Mouse (Mus musculus) heart, adult 18-20 months (tissue): ENCODE results near the gene Catsper2. TPM values are rescaled to one million over a fixed set of nuclear protein-coding genes. Genes with fewer than 3 reads are reported as not detected.

Source experiments
- DNase-seq, 2 experiments: peaks; one replicate each; pipeline ENCODE4 v3.0.0; 2021 to 2022; ENCODE audit warnings: mixed read lengths in 1 of 2
- long read RNA-seq, 2 experiments: library from polyadenylated mRNA; stranded (forward); transcript quantifications; one replicate each; pipeline ENCODE4 v2.0.0; 2021
- total RNA-seq, 2 experiments: library from RNA; stranded (reverse); gene quantifications; 2 replicates each; pipeline ENCODE4 v1.2.3; 2021

The Catsper2 gene
- 1 to 10 TPM; 3.1 to 4.4 TPM for total RNA-seq
- long read RNA-seq, experiment 1, partial matches to known transcripts: 1 of 4 reads
- long read RNA-seq, experiment 1, other reads (novel, unspliced or antisense): 3 of 4 reads
- long read RNA-seq, experiment 2, partial matches to known transcripts: 0 of 1 reads
- long read RNA-seq, experiment 2, other reads (novel, unspliced or antisense): 1 of 1 reads

DNA sequence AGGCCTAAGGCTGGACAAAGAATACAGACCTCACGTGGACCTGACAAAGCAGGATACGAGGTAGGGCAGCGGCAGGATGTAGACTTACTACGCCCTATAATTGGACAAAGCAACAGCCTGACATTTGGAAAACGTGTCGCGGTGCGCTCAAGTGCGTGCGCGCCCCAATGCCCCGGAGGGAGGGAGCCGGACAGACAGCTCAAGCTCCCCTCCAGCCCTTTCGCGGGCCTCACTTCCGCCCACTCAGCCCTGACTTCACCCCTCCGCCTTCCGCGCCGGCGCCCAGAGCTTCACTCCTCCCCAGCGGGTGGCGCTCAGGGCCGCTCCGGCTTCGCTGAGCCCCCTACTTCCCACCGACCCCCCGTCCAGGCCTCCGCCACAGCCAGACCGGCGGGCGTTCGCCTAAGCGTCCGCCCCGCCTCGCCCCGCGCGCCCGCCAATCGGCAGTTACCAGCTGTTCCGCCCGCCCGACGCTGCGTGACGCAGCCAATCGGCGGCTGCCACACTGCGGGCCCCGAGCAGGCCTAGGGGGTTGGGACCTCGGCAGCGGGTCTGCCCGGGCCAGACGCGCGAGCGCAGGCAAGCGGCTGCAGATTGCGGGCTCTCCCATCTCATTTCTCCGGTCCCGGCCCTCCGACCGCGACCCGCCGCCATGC lies at the start of gene Catsper2, which contains the start of gene Pdia3:
TSS of gene Catsper2 (minus strand) at position 406 of the 656 bp plus-strand sequence.
TSS of gene Pdia3 (plus strand) at position 389 of the 656 bp plus-strand sequence.
- peak; percentile 95 to 99 for DNase-seq

DNA sequence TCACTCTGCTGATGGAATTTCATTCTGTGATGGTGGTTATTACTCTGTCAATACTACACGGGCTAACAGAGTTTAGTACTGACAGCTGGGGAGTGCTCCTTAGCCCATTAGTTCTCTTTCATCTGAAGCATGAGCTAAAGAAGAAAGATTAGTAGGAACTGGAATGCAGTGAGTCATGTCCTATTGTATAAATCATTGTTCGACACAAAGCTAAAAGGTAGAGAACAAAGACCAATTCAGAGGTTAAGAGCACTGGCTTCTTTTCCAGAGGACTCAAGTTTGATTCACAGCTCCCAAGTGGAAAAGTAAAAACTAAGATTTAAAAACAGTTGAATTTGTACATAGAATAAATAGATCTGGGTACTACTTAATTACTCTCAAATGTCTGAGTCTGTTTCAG lies 46.5 kb upstream of the Catsper2 start:
- no peak for DNase-seq

DNA sequence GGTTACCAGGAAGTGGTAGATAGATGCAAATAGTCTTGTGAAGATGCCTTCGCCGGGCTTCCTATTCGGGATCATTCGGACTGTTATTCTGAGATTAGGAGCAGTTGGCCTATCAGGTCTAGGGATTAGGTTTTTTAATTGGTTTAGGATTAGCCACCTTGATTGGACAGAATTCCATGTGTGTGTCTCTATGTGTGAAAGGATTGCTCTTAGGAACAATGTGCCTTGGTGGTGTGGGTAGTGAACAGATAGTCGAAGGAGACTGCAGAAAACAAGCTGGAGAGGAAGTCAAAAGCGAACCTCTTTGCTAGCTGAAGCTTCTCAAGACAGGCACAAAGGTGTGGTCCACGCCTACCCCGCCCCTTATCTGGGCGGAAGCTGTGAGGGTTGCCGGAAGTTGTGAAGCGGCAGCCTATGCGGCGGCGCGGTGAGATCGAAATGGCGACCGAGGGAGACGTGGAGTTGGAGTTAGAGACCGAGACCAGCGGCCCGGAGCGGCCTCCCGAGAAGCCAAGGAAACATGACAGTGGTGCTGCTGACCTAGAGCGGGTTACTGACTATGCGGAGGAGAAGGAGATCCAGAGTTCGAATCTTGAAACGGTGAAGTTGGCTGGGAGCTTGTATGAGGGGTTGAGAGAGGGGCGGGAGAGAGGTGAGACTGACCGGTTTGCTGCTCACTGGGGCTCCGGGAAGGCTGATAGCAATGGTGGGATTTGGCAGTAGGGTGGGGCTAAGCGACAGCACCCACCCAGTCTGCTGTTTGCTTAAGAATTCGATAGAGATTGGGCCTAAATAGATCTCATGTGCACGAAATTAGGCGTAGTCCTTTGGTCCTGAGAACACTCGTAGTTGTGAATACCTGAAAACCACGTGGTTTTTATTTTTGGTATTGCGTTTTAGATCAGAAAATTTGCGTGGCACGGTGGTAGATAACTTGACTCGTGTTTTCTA lies 43.4 kb upstream of the Catsper2 start, which contains the start of gene Serinc4:
TSS of gene Serinc4 (minus strand) at position 90 of the 951 bp plus-strand sequence.
- DNase-seq: peak; percentile 88 to 89

DNA sequence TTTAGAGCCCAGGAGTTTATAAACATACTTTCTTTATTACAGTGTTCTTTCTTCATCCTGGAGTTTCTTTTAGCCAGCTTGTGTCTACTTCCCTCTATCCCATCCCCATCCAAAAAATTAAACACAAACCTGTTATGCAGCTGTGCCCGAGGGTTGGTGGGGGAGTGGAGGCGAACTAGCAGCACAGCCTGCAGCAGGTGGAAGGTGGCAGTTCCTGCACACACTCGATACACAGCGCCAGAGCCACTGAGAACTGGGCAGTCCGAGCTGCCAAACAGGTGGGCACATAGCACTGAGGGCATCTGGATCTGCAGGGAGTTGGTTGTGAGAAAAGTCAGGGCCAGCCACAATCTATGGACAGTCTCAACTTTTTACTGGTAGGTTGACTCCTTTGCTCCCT lies 41.9 kb upstream of the Catsper2 start:
- DNase-seq: no peak

DNA sequence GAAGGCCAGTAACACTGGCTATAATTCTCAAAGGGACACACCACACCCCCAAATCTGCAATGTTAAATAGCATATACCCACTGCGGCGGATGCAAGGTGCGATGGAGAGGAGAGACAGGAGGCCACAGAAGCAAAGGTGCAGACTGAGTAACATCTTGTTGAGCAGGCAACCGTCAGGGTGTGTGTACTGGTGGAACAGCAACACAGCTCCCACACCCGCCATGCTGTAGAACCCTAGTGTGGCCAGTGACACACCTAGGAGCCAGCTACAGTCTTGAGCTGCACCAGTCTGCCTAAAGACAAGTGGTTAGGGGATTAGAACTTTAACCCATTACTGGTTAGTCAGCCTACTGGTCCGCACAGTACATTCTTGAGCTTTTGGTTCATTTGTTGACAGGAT lies 40.3 kb upstream of the Catsper2 start:
- no peak for DNase-seq

GRCm38 (mm10) chr2:121452990-121453389 lies 39.4 kb upstream of the Catsper2 start, which contains the start of gene Hypk:
Gene Hypk (plus strand): TSS chr2:121453290.
- DNase-seq: no peak

DNA sequence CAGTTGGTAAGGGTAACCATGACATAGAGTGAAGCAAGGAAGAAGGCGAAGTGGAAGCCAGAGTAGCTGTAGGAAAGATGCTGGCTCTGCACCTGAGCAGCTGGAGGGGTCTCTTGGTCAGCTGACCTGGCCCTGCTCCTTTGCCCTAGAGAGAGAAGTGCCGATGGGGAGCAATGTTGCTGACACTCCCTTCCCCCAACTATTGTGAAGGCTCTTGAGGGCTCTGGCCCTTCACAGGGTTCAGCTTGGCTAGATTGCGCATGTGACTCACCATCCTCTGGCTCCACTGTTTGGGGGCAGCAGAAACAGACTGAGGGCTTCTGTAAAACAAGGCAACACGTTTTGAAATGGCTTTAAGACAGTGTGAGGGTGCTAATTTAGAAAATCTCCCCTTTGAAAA lies 38.8 kb upstream of the Catsper2 start:
- DNase-seq: no peak

- DNase-seq: peak in 1 of 2 experiments; percentile 48
Observed at GRCm38 (mm10) chr2:121450093-121450492, 36.5 kb upstream of the Catsper2 start.

DNA sequence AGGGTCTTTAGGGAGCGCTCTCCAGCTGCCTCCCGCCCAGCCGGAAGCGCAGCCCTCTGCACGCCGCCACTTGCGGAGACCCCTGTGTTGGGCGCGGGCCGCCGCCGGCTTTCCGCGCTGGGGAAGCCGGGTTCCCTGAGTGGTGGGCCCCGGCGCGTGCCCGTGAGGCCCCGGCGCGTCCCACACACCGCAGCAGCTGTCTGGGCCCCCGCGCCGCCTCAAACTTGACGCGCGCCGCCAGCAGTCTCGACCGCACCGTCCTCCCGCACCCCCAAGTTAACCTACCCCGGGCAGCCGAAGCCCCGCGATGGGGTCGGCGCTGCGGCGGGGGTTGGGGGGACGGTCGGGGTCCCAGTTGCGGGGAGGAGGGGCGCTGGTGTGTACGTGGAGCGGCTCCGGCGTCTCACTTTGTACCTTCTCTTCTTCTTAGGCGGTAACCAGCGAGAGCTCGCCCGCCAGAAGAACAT lies 36.0 kb upstream of the Catsper2 start:
- DNase-seq: peak in 1 of 2 experiments; percentile 47

GRCm38 (mm10) chr2:121448739-121449535 lies 35.3 kb upstream of the Catsper2 start, which contains the start of gene Serf2:
Gene Serf2 (plus strand): TSS chr2:121449195.
- peak; percentile 99 to 100 for DNase-seq

DNA sequence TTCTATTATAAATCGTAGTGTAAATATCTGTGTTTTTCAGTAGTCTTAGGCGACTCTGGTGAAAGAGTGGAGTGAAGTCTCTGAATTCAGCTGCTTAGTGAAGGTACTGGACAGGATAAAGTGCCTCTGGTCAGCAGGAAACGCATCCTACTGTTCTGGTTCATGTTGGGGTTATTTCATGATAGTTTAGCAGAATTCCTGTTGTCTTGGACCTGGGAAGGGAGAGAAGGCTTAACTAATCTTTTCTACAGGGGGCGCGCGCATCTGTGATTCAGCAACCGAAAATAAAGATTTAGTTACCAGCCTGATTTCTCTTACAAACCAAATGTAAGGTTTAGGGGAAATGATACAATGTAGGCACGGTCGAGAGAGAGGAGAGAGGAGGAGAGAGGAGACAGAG lies 34.5 kb upstream of the Catsper2 start:
- DNase-seq: peak; percentile 58 to 79

GRCm38 (mm10) chr2:121447006-121447405 lies 33.4 kb upstream of the Catsper2 start:
- no peak for DNase-seq

- no peak for DNase-seq
Observed at GRCm38 (mm10) chr2:121446506-121446905, 32.9 kb upstream of the Catsper2 start.

DNA sequence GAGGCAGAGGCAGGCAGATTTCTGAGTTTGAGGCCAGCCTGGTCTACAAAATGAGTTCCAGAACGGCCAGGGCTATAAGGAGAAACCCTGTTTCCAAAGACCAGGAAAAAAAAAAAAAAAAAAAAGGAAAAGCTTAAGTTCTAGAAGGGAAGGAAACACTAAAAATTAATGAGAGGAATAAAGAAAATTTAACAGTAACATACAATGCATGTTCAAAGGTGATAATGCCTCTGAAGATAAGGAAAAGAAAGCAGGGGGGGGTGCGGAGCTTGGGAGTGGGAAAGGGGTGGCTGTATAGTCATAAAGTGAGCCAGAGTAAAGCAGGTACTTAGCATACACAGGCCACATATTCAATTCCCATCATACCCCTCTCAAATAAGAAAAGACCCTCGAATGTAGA lies 31.5 kb upstream of the Catsper2 start:
- DNase-seq: no peak

DNA sequence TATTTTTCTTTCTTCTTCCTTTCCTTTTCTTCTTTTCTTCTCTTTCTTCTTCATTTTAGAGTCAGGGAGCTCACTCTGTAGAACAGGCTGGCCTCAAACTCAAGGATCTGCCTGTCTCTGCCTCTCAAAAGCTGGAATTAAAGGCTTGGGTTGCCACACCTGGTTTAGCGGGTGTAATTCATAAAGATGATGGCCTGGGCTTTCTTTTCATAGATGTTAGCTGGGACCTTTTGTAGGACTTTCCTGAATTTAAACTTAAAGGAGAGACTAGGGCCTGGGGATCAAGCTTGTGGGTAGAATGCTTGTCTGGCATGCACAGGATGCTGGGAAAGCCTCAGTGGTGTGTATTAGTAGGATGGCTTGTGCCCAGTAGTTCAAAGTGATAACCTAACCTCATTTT lies 30.6 kb upstream of the Catsper2 start, which contains the start of gene Ell3:
TSS of gene Ell3 (minus strand) at position 101 of the 400 bp plus-strand sequence.
- DNase-seq: no peak

DNA sequence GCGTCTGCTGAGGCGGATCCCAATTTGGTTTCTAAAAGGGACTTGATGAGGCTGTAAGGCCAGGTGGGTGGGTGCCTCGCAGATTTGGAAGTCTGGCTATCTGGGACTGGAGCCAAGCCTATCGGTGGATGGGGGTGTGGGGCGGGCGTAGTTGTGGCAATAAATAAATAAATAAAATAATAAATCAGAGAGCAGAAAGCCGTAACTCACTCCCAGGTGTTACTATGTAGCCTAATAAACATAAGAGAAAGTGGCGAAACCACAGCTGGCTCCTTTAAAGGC lies 29.4 kb upstream of the Catsper2 start:
- no peak for DNase-seq

- DNase-seq: peak; percentile 74 to 86
Observed at GRCm38 (mm10) chr2:121442259-121443067, 28.9 kb upstream of the Catsper2 start.

- DNase-seq: no peak
Observed at GRCm38 (mm10) chr2:121441800-121442199, 28.2 kb upstream of the Catsper2 start.

DNA sequence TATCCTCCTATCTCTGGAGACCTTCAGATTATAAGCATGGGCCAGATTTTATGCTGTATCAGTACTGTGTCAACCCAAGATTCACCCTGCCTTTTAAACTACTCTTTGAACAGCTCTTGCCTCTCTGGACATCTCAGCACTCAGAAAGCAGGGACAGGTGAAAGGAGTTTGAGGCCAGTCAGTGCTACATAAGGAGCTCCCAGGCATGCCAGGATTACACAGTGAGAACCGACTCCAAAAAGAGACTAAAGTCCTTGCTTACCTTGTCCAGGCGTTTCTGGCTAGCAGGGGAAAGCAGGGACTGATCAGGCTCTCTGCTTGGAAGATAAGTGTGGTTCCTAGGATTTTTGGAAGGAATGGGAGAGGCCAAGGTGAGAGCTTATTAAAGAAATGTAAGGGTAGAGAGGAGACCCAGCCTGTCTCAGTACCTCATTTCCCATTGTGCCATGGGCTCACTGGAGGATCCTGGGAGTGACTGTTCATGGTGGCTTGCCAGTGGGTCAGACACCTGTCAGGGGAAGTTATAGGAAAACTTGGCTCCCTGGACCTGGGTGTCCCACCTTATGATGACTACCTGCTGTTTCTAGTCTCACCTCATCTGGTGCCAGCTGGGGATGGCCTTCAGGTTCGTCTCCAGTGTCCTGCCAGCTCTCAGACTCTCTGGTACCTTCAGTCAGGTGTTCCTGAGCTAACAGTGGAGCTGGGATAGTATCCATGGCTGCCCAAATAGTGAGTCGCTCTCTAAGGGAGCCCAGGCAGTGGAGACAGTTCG lies 27.4 kb upstream of the Catsper2 start:
- no peak for DNase-seq

DNA sequence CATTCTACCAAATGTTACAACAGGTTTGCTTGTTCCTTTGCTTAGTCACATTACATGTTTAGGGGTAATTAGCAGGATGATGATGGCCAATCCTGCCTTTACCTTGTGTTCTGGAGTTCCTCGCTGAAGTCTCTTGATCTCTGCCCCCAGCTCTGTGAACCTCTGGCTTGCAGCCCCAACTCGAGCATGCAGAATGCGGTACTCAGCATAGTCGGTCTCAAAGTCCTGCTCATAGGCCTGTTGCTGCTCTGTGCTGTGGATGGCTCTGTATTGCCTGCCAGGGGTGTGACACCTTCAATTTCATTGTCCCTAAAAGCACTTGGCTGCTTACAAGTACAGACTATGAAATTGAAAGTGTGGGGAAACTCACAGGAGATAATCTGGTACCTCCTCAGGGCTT lies 26.2 kb upstream of the Catsper2 start:
- DNase-seq: no peak
